7 mouse cellular contexts compared by ENCODE assay signal in genomic region chr4:63084473-63084889, GRCm38 (mm10).
A peak's percentile ranks its signal among the peaks of the same experiment; 100 is the strongest.
DNase-seq lines count a peak whose midpoint lies in the region; ATAC-seq and TF ChIP-seq lines count a peak whose summit lies in the region.

No protein-coding gene starts in this region.

- no peaks in the 10 kb centered on the region for H3K9me3 ChIP-seq in hindbrain, postnatal 0 days (ENCODE audit: low read length)
- no peaks in the 10 kb centered on the region for H3K9me3 ChIP-seq in limb, embryonic 15.5 days

- H3K4me1 ChIP-seq in hindbrain, postnatal 0 days (ENCODE audit: insufficient read depth, low read length) = no peaks in the 10 kb centered on the region
- 0 out of 2 replicates have a peak, but pooled peaks cover 5% of the 10 kb centered on the region for H3K4me1 ChIP-seq in limb, embryonic 15.5 days

- no peak overlapping the region for H3K4me2 ChIP-seq in hindbrain, postnatal 0 days (ENCODE audit: low read depth, low read length)
- H3K4me2 ChIP-seq in limb, embryonic 15.5 days = no peak overlapping the region

- no peak for TF ChIP-seq CTCF in hindbrain, postnatal 0 days (IDR thresholded peaks at IDR 0.05; ENCODE audit: low read depth)

- peak; percentile 57; the same call in 1 of the 2 replicates for ATAC-seq in hindbrain, postnatal 0 days
- ATAC-seq in limb, embryonic 15.5 days (ENCODE audit: insufficient number of reproducible peaks, low FRiP score, low TSS enrichment, low read depth) = peak; percentile 27; the same call in 1 of the 2 replicates

- H3K27me3 ChIP-seq in hindbrain, postnatal 0 days (ENCODE audit: insufficient read depth, low read length) = no peaks in the 10 kb centered on the region
- no peaks in the 10 kb centered on the region for H3K27me3 ChIP-seq in limb, embryonic 15.5 days

- no peak overlapping the region for H3K9ac ChIP-seq in hindbrain, postnatal 0 days (replicated peaks; ENCODE audit: low read length)
- no peak overlapping the region for H3K9ac ChIP-seq in limb, embryonic 15.5 days

- peaks cover 15% of the 10 kb centered on the region; the same call in 1 of the 2 replicates for H3K36me3 ChIP-seq in hindbrain, postnatal 0 days (ENCODE audit: insufficient read depth, low read length)
- H3K36me3 ChIP-seq in limb, embryonic 15.5 days = peaks cover 71% of the 10 kb centered on the region

- peak; percentile 16 for DNase-seq in urinary bladder, postnatal 14 days (ENCODE audit: low spot score)
- DNase-seq in urinary bladder, adult 2 months (ENCODE audit: low spot score) = no peak
- DNase-seq in cerebellum, postnatal 36 days = peak; percentile 58 to 62
- peak; percentile 75 for DNase-seq in hindbrain, postnatal 0 days (ENCODE audit: low spot score)
- peak; percentile 76 for DNase-seq in right cerebral cortex, postnatal 4 days
- no peak for DNase-seq in retina, embryonic 14.5 days (ENCODE audit: low spot score)

- no peak overlapping the region for H3K4me3 ChIP-seq in hindbrain, postnatal 0 days (ENCODE audit: low read length)
- H3K4me3 ChIP-seq in limb, embryonic 15.5 days = no peak overlapping the region

- 37% methylated on average over 8 of the region's 8 CpGs for WGBS in hindbrain, postnatal 0 days
- 51% methylated on average over 8 of the region's 8 CpGs for WGBS in limb, embryonic 15.5 days

- H3K27ac ChIP-seq in hindbrain, postnatal 0 days = no peak overlapping the region
- no peak overlapping the region for H3K27ac ChIP-seq in limb, embryonic 15.5 days

Comparison
In these comparisons a context has a peak if more than half of its experiments do, and no peak if none do; other contexts are left out.
1. DNase-seq: peak in urinary bladder, postnatal 14 days (single experiment), cerebellum, postnatal 36 days (2 of 2), hindbrain, postnatal 0 days (single experiment) and right cerebral cortex, postnatal 4 days (single experiment); none in urinary bladder, adult 2 months (single experiment) and retina, embryonic 14.5 days (single experiment).